Mouse (Mus musculus) heart, postnatal 4 days (tissue): ENCODE results near the gene Baz2b. TPM values are rescaled to one million over a fixed set of nuclear protein-coding genes. Genes with fewer than 3 reads are reported as not detected.
A peak's percentile ranks its signal among the peaks of the same experiment; 100 is the strongest.

Source experiments
- DNase-seq: peaks from one replicate; pipeline ENCODE4 v3.0.0; 2021
- total RNA-seq, 2 experiments: library from RNA; stranded (reverse); gene quantifications; 2 replicates each; pipeline ENCODE4 v1.2.3; 2021

Baz2b gene
- total RNA-seq, 2 experiments from 2014 or later = 65.5 to 68.2 TPM

DNA sequence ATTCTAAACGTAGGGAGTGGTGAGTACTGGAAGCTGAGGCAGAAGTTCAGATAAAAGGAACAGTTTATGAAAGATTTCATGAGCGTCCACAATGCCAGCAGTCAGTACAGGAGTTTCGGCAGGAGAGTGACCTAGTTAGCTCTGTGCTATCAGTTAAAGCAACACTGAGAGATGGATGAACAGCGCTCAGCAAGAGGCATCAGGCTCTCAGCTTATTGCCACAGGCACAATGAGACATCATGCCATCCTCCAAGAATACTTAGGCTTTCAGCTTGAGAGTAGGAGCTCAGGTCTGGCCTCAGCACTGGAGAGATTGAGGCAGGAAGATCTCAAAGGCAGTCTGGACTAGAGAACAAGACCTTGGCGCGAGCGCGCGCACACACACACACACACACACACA lies 160.3 kb downstream of the Baz2b start:
- DNase-seq = no peak

DNA sequence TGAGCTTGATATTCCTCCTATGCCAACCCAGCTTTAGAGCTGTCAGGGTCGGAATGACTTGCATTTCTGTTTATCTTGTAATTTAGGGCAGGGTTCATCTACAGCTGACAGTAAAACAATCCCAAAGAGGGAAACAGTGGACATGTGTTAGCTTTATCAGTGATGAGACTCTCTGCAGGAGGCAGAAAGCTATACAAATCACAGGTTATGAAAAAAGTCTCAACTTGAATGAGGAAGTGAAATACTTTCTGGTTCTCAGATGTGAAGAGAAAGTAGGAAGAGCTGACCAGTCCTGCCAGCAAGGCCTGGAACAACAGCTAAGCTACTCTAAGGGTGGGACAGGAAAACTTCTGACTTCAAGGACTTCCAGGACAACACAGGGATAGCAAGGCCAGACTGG lies 163.6 kb downstream of the Baz2b start:
- DNase-seq = no peak

DNA sequence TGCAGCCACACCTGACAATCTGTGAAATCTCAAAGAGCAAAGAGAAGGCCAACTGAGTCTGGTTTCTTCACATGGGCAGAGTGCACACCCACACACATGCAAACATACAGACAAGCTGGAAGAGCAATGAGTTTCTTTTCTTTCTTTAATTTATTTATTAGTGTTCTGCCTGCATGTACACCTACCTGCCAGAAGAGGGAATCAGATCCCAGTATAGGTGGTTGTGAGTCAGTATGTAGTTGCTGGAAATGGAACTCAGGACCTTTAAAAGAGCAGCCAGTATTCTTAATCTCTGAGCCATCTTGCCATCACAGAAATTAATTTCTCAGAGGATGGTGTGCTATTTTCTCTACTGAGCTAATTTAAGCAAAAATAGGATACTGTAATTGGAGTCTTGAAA lies 164.7 kb downstream of the Baz2b start:
- DNase-seq = no peak

DNA sequence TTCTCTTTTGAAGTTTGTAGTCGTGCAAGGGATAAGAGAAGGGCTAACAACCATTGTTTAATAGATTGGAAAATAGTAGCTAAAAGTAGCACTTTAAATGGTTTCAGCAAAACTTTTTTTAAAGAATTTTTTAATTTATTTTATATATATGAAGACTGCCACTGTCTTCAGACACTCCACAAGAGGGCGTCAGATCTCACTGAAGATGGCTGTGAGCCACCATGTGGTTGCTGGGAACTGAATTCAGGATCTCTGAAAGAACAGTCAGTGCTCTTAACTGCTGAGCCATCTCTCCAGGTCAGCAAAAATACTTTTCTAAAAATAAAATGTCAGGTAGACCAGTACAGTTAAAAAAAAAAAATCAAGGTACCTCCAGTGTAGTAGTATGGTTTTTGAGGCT lies 165.1 kb downstream of the Baz2b start:
- DNase-seq = no peak

DNA sequence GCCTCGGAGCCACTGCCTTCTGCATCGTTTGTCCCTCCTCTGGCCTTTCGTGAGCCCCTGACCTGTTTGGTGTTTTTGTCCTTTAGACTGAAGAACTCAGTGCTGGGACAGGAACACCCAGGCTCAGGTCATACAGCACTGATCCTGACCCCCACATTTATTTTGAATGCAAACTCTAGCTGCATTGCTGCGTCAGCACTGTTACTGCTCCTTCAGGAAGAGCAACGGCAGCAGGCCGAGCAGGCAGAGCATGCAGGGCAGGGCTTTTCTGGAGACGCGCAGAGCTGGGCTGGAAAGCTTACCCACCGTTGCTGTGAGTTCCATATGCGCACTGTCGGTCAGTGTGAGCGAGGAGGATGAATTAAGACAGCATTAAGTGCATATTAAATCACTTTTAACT lies 166.9 kb downstream of the Baz2b start:
- DNase-seq = no peak

DNA sequence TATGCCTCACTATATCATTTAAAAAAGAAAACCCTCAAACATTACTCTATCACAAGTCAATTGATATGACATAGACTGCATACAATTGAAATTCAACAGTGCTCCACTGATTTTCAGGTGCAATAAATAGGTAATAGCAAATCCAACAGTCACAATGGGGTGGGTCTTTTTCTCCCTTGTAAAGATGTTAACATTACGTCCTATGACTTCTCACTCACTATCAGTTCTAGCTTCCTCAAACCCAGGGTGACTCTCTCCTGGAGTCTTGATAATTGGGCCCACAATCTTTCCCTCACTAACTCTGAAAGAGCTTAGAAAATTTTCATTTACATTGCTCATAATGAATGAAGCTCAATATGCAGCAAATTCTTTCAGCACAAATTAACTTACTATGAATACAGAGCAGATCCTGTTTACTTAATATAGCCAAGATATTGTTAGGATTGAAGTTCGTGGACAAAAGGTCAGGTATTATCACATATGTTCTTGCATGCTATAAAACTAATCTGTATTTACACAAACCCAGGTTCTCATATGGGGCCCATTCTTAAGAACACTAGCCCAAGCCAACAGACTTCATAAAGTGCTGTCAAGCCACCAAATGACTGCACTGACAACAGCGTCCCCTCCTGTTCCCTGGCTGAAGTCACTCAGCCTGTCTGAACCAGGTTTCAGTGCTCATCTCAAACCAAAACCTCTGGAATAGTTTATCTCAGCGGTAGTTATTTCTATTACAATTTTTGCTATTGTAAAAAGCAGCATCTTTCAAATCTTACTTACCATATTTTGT lies 168.0 kb downstream of the Baz2b start:
- no peak for DNase-seq

DNA sequence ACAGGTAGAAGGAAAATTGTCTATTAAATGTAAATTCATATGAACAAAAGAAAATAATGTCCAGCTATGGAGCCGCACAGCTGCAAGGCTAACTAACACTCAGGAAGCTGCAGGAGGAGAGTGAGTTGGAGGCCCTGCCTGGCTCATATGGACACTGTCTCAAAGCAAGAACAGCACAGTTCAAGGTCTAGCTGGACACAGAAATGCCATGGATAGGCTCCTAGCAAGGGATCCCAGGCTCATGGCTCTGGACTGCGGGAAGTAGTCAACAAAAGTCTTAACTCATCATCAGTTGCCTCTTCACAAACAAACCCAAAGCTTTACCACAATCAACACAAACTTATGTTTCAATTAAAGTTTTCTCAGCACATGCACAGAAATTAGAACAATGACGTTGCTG lies 169.5 kb downstream of the Baz2b start:
- no peak for DNase-seq

DNA sequence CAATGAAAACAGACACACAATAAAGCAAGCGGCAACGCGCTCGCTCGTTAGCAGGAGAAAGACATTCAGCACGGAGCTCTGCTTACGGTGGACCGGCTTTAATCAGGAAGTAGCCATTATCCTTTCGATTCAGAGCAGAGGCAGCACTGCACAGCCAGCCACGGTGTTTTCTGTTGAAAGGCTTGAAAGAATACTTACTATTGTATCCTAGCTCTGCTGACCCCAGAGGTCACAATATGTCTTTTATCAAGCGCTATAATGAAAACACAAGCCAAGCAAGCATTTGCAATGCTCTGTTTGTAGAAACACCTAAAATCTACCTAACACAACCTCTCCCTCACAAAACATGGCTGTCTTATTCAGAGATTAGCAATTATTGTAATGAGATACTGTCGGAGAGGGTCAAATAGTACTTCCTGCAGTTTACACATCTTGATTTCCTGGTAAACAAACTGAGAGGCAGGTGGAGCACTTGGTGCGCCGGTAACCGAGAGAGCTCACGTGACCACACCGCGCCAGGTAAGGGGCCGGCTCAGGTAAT lies 172.6 kb downstream of the Baz2b start:
- peak; percentile 35 for DNase-seq

DNA sequence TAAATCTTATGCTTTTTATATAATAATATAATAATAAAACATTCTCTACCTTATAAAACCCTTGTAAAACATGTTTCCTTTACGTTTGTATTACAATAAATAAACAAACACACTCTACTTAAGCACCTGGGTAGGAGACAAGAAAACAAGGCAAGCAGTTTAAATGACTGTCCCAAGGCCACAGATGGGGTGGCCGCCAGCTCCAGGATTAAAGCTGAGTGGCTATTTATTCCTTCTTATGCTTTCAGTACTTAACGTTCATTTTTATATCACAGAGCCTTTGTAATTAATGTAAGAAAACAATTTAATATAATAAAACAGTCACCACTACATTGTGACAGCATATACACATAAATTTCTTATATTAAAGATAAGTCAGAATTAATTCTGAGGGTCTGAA lies 173.3 kb downstream of the Baz2b start:
- no peak for DNase-seq

DNA sequence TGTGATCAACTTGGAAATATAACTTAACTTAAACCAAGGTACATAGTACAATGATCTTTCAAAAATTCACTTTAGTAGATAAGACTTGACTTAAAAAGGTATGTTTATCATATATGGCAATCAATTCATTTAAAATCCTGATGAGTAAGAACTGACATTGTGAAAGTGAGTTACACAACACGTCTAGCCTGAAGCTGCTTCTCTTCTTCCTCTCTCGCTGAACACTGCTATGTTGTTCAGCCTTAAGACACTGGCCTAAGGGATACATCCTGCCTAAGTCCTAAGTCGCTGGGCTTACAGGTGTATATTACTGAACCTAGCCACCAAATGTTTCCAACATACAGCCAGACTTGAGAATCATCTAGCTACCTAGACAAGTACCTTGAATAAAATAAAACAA lies 178.6 kb downstream of the Baz2b start:
- no peak for DNase-seq

DNA sequence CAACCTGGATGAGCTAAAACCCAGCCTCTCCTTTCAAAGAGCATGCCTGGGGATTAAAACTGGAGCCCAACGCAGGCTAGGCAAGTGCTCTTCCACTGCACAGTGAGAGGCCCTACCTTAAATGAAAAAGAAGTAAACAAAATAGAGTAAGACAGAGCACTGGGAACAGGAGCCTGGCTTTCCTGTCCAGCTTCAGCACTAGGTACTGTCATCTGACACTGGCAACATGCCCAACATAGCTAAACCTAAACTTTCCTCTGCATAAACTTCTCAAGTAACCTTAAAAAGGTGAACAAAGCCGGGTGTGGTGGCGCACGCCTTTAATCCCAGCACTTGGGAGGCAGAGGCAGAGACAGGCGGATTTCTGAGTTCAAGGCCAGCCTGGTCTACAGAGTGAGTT lies 180.6 kb downstream of the Baz2b start:
- DNase-seq = no peak

DNA sequence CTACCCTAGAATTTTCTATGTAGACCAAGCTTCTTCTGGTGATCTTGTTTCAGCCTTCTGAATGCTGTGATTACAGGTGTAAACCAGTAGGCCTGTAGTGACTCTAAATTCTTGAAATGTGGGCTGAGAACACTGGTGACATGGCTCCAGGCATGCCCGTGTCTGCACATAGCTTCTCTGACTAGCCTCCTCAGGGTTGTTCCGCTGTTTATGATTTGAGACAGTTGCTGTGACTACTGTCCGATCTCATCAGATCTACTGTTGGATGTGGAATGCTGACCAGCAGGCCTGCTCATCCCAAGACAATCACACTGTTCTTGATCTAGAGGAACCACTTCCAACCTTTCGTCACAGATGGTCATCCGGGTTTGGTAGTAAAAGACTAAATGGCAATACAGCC lies 182.5 kb downstream of the Baz2b start:
- no peak for DNase-seq

DNA sequence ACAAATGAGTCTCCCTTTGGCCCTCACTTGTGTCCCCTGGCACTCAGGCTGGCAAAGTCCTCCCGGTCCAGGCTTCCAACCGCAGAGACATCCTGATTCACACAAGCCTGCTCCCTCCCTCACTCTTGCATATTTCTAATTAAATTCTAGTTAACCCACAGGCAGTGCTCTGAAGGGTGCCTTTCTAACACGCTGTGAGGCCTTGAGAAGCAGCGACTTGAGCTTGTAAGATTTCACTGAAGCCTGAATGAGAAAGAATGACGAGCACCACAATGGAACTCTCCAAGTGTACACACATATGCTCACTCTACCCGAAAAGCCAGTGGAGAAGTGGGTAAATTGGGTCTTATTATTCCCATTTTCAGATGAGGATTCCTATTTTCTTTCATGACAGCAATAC lies 183.1 kb downstream of the Baz2b start:
- DNase-seq = no peak

DNA sequence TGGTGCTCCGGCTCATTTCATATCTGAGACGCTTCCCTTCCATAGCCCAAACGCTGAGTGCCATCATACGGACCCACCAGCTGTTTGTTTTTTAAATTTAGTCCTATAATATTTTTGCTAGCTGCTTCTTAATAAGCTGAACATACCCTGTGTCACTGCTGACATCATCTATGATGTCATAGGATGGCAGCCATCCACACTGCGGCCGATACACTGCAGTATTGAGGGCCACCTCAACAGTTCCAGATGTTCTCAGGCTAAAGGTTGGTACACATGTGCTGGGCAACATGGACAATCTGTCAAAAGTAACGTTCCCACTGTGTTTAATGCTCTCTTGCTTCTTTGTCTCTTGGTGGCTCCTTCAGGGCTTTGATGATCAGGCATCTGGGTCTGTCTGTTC lies 185.9 kb downstream of the Baz2b start:
- no peak for DNase-seq

DNA sequence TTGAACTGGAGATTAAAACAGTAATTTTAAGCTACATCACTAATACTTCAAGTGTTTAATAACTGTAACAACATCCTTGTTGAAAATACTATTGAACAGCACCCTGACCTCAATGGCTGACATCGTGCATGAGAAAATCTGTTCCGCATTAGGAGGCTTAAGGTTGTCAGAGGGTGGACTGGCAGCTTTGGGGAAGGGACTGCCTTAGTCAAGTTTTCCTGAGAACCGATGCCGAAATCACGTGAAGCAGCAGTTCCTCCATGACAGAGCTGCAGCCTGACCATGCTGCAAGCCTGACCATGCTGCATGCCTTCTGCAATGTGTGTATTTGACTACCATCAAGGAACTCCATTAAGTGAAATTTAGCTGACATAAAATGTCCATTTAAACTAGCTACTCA lies 188.1 kb downstream of the Baz2b start:
- DNase-seq = no peak

DNA sequence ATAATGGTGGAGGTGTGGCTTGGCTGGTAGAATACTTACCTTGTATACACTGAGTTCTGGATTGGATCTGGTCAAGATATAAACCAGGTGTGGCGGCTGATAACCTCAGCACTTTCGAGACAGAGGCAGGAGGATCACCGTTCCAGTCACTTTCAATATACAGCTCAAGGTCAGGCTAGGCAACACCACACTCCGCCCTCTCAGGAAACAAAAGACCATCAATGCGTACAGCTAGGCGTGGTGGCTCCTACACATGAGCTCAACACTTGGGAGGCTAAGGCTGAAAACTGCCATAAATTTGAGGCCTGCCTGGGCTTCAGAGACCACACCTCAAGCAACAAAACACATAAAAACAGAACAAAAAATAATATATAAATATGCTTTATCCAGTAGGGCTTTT lies 188.5 kb downstream of the Baz2b start:
- no peak for DNase-seq

DNA sequence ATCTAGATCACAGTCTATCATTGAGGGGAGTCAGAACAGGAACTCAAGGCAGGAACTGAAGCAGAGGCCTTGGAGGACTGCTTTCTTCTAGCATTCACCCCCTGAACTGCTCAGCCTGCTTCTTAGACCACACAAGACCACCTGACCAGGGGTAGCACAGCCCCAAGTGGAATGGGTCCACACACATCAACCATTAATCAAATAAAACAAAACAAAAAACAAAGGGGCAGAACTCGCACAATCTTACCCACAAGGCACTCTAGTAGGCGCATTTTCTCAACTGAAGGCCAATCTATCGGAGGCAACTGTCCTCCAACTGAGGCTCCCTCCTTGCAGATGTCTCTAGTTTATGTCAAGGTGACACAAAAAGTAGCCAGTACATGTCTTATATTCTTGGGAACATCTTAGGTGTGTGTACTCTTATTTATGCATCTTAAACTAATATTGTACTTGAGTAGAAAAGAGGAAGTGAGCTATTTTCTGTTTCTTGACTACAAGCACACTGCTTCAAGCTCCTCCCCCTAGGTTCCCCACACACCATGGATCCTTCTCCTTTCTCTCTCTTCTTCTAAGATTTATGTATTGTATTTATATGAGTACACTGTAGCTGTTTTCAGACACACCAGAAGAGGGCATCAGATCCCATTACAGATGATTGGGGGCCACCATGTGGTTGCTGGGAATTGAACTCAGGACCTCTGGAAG lies 189.9 kb downstream of the Baz2b start:
- no peak for DNase-seq

DNA sequence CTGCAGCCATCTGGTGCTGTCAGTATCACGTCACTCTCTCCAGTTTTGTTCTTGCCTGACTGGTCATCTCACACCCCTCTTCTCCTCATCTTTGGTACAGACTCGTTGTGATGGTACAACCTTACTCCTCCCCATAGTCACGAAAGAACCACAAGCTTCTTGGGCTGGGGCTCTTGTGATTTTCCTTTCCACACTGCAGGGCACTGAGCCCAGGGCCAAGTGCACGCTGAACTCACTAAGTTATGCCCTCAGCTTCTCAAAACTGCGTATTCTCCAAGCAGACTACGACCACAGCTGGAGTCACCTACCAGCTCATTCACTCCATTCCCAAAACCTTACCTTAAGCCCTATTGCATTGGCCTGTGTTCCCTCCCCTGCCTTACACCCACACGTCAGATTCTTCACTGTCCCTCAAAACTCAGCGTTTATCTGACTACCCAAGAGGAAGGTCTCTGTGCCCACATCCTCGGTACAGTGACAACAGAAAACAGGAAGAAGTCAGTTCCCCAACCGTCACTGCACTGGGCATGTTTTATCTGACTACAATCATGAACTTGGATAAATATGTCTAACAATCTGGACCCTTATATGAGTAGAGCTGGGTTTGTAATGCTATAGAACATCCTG lies 190.7 kb downstream of the Baz2b start:
- no peak for DNase-seq

DNA sequence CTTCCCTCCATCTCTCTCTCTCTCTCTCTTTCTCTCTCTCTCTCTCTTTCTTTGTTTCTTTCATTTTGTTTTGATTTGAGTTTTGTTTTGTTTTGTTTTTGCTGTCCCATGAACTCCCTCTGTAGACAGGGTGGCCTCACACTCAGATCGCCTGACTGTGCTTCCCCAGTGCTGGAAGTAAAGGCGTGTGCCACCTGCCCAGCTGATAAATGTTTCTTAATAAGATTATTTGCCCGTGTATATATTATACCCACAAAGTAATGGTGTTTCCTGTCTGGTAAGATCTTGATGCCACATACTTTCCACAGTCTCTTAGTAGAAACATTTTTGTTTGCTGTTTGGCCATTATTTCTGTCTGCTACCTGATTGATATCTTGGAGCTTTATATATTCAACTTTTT lies 198.1 kb downstream of the Baz2b start:
- DNase-seq = no peak

DNA sequence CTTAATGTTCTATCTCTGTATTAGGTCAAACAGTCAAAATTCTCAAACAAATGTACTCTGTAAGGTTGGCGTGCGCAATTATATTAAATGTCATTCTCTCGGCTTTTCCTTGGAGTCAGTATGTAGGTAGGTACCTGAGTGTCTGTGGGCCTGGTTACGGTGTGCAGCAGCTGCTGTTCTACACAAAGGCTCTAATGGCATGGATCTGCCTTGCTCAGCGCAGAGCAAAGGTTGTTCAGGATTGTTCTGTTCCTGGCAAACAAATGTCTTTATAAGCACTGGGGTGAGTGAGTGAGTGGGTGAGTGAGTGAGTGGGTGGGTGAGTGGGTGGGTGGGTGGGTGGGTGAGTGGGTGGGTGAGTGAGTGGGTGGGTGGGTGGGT lies 206.0 kb downstream of the Baz2b start:
- DNase-seq = no peak

DNA sequence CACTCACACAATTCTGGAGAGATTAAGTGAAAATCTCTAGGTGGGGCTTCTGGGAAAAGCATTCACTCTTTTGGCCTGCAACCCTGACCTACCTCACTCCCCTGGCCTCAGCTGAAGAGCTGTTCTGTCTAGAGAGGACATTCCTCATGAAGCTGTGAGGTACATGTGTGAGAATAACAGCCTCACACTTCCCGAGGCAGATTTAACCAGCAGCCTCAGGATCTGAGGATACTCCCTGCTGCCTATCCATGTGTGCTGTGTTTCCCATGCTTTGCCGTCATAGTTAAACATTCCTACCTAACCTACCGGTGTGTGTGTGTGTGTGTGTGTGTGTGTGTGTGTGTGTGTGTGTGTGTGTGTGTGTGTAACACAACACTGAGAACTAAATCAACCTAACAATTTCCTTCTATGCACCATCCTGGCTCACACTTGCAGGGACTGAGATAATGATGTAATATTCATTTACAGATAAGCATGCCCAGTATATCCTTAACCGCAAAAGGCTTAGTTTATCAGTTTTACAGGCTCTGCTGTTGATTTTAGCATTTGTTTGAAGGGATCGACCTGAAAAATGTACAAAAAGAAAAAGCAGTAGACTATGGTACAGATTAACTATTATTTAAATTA lies 206.5 kb downstream of the Baz2b start:
- no peak for DNase-seq

DNA sequence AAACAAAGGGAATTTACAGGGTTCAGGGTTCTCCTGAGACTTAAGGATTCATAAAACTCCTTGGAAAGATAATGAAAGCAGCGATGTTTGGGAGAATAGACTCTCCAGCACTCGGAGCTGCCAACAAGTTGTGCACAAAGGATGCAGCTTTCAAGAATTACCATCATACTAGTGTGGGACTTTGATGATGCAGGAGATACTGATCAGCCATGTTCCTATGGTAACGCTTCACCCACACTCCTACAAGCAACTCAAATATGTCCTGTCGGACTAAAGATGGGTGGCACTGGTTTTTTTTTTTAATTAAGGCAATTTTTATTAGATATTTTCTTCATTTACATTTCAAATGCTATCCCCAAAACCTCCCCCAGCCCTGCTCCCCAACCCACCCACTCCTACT lies 209.4 kb downstream of the Baz2b start:
- no peak for DNase-seq
